Mouse (Mus musculus): Measurements from ENCODE around the gene Tmem168.

- TF ChIP-seq CTCF (IDR thresholded peaks at IDR 0.05; ENCODE audit: borderline replicate concordance, extremely low read depth, insufficient read depth, insufficient read length) (no peak), POLR2A (IDR thresholded peaks at IDR 0.05; ENCODE audit: borderline replicate concordance, extremely low read depth, insufficient read depth, insufficient read length, poor library complexity, severe bottlenecking) (no peak)
Measured at GRCm38 (mm10) chr6:13614568-13614967, 6.7 kb upstream of the Tmem168 start.

Data from brain, embryonic 14.5 days (tissue).